Mouse (Mus musculus) forelimb bud, embryonic 11.5 days (tissue): ENCODE measurements around the gene Serpina3i.
"Not testable (repeated sequence)": the region's sequence is repeated elsewhere in the genome, so short reads cannot be mapped to it uniquely, and the experiment has no call there.

Source experiments
- DNase-seq: peaks from one replicate; pipeline ENCODE4 v3.0.0-alpha.2; 2012; ENCODE audit warnings: low read depth, low spot score

Gene Serpina3i

DNA sequence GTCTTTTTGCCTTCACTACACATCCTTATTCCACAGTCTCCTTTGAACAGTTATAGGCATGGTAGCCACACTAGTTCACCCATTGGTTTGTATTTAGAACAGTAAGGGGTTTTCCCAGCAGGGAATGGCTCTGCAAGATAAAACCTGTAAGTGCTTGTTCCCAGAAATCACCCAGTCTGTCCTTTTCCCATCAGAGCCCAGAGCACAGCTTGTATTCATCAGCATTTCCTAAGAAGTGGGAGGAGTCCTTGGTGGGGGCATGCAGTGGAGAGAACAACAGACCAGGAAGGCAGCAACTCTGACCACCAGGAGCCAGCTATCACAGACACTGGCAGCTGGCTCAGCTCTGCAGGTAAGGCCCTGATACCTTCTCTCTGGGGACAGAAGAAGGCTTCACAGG, at the start of gene Serpina3i:
Serpina3i (plus strand) TSS at position 260 of the 400 bp plus-strand sequence.
- peak; percentile 11 for DNase-seq

DNA sequence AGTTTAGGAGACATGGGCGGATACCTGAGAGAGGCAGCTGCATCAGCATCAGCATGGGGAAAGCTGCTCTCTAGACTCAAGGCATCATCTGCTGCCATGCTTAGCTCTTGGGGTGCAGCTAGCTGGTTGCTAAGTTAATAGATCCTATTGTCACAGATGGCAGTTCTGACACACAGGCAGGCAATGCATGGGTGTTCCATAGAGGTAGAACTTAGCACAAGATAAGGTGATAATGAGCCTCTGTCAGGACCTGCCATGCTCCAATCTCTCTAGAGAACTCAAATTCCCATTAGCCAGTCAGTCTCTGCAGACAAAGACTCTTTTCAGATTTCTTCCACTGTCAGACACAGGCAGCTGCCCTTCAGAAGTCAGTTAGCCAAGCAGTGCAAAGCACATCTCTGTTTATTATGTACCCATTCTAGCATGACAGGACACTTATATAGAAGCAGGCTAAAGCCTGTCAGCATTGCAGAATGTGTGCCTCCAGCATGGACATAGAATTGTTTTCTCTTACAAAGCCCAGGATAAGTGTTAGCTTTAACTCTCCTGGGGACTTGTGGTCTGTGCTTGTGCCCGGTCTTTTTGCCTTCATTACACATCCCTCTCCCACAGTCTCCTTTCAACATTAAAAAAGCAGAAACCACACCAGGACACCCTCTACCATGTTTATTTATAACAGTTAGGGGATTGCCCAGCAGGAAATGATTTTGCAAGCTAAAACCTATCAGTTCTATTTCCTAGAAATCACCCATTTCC, 49.1 kb upstream of the Serpina3i start:
- DNase-seq = no peak

DNA sequence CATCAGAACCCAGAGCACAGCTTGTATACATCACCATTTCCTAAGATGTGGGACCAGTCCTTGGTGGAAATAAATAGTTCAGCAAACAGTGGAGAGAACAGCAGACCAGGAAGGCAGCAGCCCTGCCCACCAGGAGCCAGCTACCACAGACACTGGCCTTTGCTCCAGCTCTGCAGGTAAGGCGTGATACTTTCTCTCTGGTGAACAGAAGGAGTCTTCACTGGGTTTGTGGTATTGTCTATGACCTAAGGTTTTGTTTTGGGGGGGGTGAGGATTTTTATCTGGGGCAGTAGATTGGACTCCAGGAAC, 48.5 kb upstream of the Serpina3i start, which contains the start of gene Serpina3f:
Serpina3f (plus strand) TSS at position 100 of the 309 bp plus-strand sequence.
- no peak for DNase-seq

DNA sequence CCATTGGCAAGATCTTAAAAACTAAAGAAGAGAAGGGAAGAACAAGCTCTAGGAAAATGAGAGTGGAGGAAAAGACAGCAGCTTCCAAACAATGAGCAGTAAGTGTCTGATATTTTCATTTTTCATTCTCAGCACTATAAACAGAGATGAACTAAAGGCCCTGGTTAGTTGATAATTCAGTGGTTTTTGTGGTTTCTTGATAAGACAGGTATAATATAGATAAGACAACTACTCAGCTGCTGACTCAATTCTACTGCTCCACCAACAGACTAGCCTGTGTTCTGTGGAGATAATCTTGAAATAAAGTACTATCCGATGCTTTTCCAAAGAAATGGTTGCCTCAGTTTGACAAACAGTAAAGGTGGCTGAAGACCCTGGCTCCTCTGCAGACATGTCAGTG, 47.7 kb upstream of the Serpina3i start:
- DNase-seq = no peak

DNA sequence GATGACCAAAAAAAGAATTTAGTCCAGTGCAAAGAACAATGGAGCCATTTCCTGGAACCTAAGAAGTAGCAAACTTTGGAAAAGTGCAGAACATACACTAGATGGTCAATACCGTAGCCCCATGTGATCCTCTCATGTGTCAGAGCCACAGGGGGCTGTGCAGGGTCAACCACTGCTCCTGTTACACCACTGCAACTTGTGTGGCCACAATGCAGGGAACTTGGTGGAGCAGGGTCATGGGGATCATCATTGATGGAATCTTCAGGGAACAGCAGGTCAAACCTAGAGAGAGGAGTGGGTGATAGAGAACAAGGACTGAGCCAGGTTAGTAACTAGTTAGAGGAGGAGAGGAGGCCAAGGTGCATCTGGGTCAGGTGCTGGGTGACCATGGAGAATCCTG, 41.3 kb upstream of the Serpina3i start:
- no peak for DNase-seq

DNA sequence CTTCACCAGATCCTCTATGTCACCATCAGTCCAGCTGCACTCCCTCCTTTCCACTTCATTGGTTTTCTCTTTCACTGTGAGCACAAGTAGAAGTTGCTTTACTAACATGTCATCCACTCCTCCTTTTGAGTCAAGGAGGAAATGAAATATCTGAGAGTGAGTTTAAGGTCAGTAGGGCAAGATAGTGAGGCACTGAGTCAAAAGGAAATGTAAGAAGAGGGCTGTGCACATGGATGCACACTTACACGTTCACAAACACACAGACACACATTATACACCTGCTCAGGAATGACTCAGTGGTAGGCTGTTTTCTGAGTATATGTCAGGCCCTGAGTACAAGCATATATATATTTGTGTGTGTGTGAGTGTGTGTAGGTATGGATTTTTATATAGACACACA, 39.2 kb upstream of the Serpina3i start:
- DNase-seq = no peak

DNA sequence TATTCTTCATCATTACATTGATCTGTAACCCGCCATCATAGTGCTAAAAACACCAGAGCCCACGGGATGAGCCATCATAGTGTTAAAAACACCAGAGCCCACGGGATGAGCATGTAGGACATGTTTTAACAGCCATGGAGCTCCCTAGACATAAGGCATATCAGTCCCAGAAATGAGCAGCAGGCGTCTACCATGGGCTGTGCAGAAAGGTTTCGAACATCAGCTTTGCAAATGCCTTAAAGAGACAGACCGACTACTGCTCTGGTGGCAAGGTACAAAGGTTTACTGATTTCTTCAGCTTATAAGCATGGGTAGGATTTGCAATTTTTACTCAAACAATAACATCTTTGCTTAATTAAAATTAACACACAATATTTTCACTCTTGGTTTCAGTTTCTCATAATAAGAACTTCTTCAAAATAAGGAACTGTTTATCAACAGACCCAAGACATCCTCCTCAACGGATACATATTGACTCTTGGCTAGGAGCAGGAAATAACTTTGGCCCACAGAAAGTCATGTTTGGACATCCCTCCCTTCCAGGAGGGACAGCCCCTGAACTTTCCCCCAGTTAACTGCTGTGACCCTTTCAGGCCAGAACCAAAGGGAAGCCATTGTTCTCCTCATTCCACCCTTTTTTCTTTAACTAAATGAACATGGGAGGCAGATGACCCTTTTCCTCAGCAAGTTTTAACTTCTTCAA, 38.2 kb upstream of the Serpina3i start:
- DNase-seq = no peak

DNA sequence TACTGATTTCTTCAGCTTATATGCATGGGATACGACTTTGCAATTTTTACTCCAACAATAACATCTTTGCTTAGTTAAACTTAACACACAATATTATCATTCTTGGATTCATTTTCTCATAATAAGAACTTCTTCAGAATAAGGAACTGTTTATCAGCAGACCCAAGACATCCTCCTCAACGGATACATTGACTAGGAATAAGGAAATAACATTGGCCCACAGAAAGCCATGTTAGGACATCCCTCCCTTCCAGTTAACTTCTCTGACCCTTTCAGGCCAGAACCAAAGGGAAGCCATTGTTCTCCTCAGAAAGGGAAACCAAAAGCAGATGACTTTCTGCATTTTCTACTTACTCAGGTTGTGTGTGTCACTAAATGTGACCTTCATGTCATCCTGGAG, 32.2 kb upstream of the Serpina3i start:
- no peak for DNase-seq

DNA sequence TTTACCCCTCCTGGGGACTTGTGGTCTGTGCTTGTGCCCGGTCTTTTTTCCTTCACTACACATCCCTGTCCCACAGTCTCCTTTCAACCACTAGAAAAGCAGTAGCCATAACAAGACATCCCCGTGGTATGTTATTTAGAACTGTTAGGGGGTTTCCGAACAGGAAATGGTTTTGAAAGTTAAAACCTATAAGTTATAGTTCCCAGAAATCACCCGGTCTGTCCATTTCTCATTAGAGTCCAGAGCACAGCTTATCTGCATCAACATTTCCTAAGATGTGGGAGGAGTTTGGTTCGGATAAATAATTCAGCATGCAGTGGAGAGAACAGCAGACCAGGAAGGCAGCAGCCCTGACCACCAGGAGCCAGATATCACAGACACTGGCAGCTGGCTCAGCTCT, 27.0 kb upstream of the Serpina3i start, which contains the start of gene Serpina3g:
Serpina3g (plus strand) TSS at position 331 of the 400 bp plus-strand sequence.
- DNase-seq = no peak

DNA sequence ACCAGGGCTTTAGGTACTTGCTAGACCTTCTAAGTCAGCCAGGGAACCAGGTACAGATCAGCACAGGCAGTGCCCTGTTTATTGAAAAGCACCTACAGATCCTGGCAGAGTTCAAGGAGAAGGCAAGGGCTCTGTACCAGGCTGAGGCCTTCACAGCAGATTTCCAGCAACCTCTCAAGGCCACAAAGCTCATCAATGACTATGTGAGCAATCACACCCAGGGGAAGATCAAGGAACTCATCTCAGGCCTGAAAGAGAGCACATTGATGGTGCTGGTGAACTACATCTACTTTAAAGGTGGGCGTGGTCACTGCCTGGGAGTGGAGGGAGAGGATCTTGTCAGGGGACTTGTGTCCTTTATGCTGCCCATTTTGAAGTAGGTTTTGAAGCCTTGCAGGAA, 24.9 kb upstream of the Serpina3i start:
- not testable (repeated sequence) for DNase-seq

DNA sequence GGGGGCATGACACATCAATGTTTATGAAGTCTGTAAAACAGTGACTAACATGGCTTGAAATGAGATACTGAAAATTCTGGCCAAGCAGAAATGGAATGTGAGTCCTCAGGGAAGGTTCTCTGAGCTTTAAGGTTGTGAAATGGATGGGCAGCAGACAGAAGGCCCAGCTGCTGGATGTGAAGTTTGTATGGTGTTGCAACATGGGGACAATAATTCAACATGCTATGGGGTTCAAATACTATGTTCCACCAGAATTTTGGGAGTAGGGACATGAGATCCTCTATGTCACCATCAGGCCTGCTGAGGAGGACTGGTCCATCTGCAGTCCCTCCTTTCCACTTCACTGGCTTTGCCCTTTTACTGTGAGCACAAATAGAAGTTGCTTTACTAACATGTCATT, 19.6 kb upstream of the Serpina3i start:
- no peak for DNase-seq

DNA sequence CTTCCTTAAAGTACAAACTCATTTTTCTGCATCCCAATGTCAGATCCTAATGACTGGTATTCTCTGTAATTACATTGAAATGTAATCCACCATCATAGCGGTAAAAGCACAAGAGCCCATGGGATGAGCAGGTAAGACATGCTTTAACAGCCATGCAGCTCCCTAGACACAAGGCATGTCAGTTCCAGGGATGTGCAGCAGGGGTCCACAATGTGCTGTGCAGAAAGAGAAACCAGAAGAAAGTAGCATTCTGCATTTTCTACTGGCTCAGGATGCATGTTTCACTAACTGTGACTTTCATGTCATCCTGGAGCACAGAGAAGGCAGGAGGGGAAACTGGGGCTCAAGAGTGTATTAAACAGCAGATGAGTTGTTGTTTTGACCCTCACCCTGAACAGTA, 17.8 kb upstream of the Serpina3i start:
- DNase-seq = no peak

DNA sequence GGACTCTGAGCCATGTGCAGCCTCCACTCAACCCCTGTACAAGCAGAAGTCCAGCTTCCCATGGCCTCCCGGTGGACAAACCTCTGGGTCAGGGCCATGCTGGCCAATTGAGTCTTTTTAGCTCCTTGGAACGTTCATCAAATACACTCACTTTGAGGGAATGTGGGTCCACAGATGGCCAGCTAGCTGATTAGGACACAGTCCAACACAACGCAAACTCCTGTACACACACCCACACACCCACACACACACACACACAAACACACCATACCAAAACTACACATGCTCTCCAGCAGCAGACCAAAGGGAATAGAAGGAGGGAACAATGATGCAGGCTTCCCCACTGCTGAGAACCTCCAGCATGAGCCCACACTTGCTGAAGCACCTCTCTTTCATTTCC, 17.3 kb upstream of the Serpina3i start:
- no peak for DNase-seq

DNA sequence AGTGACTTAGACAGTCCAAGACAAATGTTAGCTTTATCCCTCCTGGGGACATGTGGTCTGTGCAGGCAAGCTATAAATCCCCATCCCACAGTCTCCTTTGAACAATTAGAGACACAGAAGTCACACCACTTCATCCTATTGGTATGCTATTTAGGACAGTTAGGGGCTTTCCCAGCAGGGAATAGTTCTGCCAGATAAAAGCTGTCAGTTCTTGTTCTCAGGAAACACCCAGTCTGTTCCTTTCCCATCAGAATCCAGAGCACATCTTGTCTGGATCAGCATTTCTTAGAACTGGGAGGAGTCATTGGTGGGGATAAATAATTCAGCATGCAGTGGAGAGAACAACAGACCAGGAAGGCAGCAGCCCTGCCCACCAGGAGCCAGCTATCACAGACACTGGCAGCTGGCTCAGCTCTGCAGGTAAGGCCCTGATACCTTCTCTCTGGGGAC, 15.3 kb upstream of the Serpina3i start:
- no peak for DNase-seq

DNA sequence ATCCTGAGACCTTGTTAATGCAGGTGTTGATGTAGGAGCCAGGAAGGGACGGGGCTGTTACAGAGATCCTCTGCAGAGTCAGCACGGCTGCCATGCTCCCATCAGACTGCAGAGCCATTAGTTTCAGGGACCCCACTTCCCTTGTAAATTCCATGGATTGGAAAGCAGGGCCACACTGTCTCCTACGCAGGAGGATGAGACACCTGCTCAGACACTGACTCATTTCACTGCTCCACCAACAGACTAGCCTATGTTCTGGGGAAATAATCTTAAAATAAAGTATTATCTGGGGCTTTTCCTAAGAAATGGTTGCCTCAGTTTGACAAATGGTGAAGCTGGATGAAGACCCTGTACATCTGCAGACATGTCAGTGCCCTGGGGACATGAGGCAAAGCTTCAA, 14.7 kb upstream of the Serpina3i start:
- DNase-seq = no peak

DNA sequence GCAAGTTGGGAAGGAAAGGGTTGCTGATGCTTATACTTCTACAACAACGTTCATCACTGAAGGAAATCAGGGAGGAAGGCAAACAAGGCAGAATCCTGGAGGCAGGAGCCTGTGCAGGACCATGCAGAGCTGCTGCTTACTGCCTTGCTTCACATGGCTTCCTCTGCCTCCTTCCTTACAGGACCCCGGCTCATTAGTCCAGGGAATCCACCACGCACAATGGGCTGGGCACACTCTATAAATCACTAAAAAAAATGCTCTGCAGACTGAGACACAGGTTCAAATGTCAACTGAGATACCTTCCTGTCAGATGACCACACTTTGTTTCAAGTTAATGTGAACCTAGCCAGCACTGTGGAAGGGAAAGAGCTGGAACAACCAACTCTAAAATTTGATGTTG, 1.9 kb upstream of the Serpina3i start:
- DNase-seq = no peak

DNA sequence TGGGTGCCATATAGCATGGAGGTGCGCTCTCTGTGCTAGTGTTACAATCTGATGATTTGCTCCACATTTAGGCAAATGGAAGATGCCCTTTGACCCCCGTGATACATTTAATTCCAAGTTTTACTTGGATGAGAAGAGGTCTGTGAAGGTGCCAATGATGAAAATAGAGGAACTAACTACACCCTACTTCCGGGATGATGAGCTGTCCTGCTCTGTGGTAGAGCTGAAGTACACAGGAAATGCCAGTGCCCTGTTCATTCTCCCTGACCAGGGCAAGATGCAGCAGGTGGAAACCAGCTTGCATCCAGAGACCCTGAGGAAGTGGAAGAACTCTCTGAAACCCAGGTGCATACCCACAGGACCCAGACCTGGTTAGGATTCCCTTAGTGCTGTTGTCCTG, 3.5 kb downstream of the Serpina3i start:
- no peak for DNase-seq

DNA sequence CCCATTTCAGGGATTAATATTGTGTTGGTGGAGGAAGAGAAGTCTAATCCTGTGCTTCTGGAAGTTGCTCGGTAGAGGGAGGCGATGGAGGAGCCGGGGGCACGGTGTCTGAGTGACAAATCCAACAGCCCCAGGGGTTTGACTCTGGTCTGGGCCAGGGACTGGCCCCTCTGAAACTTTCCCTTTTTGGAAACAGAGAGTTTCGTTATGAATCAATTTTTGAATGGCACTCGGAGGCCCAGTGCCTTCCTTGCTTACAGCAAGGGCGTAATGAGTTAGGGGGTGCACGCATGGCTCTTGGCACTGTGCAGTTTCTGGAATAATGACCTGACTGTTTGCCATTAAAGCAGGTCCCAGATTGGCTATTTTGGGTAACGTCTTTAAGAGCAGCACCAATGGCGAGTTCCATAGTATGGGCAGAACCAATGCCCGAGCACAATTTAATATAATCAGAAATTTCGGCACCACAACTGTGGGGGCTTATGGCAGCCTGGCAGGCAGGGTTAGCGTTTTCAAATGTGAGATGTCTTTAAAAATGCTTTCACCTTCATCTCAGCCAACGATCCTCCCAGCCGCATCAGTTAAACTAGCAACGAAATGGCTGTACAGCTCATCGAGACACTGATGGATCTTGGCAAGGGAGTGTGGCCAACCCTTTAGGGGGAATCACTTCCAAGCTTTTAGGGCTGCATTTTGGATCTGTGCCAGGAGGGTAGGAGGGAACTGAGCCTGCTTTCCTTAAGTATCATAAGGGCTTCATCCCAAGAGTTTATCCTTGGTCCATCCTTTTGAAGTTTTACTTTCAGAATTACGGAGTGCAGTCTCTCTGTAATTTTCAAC, 15.5 kb downstream of the Serpina3i start:
- DNase-seq = no peak

DNA sequence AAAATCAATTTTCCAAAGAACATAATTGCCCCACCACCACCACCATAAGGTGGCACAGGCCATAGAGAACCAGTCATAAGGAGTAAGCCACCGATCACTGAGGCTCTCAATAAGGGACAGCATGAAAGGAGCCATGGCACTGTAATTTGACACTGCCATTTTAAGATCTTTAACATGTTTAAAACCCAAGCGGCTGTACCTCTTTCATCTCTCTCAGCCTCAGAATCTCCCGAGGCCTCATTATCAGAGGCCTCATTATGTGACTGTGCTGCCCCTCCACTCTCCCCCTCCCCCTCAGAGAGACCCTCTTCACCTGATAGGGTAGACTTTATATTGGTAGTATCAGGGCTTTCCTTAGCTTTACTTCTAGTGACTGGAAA, 16.1 kb downstream of the Serpina3i start:
- DNase-seq = no peak

DNA sequence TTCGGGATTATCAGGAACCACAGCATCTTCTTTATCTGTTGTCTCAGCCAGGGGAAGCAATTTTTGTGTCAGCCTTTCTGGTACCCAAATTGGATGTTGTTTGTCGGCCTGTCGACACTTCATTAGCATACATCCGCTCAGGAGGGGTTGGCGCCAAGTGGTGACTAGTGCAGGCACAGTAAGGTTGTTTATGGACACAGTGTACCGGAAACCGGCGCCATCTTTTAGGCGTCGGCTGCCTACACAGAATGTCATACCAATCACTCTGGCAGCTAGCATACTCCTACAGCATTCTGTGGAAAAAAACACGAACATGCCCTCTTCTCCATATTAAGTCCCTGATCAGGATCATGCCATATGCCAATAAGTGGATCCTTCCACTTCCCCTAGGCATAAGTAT, 20.5 kb downstream of the Serpina3i start:
- DNase-seq = no peak

DNA sequence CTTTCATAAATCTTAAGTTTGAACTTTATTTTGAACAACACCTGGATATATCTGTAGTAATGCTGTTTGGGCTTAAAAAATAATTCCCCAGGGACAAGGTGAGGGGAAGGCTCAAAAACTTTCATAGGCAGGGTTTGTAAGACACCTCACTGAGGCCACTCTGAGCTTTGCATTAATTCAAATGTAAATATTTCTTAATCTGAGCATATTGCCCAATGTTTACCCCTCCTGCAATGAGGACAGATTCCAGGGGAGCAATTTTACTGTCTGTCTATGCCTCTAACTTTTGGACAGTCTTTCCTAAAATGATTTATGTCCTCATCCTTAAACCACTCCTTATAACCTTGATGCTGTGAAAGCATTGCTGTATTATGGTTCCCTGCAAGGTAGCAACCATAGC, 25.4 kb downstream of the Serpina3i start:
- DNase-seq = no peak

DNA sequence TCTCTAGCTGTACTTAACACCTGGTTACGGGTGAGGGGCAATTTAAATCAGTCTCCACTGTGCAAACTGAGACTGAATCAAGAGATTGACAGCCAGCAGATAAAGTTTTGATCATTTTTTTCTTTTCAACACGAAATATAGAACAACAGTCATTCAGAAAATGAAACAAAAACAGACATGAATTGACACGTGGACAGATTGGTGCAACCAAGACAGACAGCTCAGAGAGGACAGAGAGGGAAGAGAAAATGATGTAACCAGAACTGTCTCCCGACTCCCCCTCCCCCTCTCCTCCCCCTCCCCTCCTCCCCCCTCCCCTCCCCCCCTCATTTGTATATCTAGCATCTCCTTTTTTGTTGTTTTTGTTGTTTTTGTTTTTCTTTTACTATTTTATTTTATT, 26.9 kb downstream of the Serpina3i start:
- no peak for DNase-seq
